ENCODE assay signal across 9 mouse cellular contexts in the genomic region with DNA sequence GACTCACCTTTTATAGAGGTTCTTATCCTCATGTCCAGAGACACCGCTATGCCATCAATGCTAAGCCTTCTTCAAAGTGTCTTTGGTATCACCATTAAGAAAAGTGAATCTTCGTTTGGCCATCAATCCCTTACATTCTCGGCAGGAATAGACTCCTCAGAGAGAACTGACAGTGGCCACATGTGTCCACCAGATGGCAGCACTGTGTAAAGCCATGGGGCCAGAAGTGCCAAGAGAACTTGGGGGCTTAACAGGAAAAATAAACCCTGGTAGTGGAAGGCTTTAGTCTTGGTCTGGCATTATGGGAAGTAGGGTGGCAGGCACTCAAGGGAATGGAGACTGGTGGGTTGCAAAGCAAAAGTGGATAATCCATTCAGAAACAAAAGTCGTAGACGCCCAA. TPM values are rescaled to one million over a fixed set of nuclear protein-coding genes. Genes with fewer than 3 reads are reported as not detected.
DNase-seq lines count a peak whose midpoint lies in the region; ATAC-seq and TF ChIP-seq lines count a peak whose summit lies in the region.
"Had no signal": no experiment of that assay in that cellular context is flagged by ENCODE, and none has a peak within 500 bp of the region (broad histone marks: within the 10 kb centered on the region; RNA-seq: fewer than 3 reads in every experiment).

No protein-coding gene starts in this region.

- no peak overlapping the region for H3K9ac ChIP-seq in forebrain, embryonic 15.5 days (replicated peaks)
- no peak overlapping the region for H3K9ac ChIP-seq in lung, embryonic 14.5 days
- H3K9ac ChIP-seq: limb, embryonic 15.5 days had no signal

- H3K4me3 ChIP-seq in forebrain, embryonic 10.5 days, result no peak overlapping the region
- H3K4me3 ChIP-seq in forebrain, embryonic 15.5 days, result no peak overlapping the region
- no peak overlapping the region for H3K4me3 ChIP-seq in lung, embryonic 14.5 days (ENCODE audit: low read depth, low read length)
- H3K4me3 ChIP-seq: limb, embryonic 15.5 days had no signal

- ATAC-seq in forebrain, embryonic 15.5 days (replicated peaks), result no peak
- no peak for ATAC-seq in lung, embryonic 14.5 days (ENCODE audit: insufficient read depth)

- no peak overlapping the region for H3K27ac ChIP-seq in forebrain, embryonic 10.5 days
- H3K27ac ChIP-seq in forebrain, embryonic 15.5 days (replicated peaks), result no peak overlapping the region
- no peak overlapping the region for H3K27ac ChIP-seq in lung, embryonic 14.5 days (ENCODE audit: low read depth)
- H3K27ac ChIP-seq: limb, embryonic 15.5 days had no signal

- H3K4me1 ChIP-seq in forebrain, embryonic 10.5 days, result peaks cover 21% of the 10 kb centered on the region
- peaks cover 17% of the 10 kb centered on the region for H3K4me1 ChIP-seq in forebrain, embryonic 15.5 days
- H3K4me1 ChIP-seq in lung, embryonic 14.5 days (ENCODE audit: insufficient read depth), result peaks cover 3% of the 10 kb centered on the region; the same call in 1 of the 2 replicates

- no peaks in the 10 kb centered on the region for H3K9me3 ChIP-seq in forebrain, embryonic 10.5 days
- H3K9me3 ChIP-seq in forebrain, embryonic 15.5 days, result no peaks in the 10 kb centered on the region
- no peaks in the 10 kb centered on the region for H3K9me3 ChIP-seq in lung, embryonic 14.5 days (ENCODE audit: low read depth, low read length)
- H3K9me3 ChIP-seq: limb, embryonic 15.5 days had no signal

- no peak overlapping the region for H3K4me2 ChIP-seq in forebrain, embryonic 15.5 days (replicated peaks)
- no peak overlapping the region for H3K4me2 ChIP-seq in lung, embryonic 14.5 days
- H3K4me2 ChIP-seq: limb, embryonic 15.5 days had no signal

- WGBS in forebrain, embryonic 10.5 days, result 62% methylated on average over 5 of the region's 5 CpGs
- 52% methylated on average over 5 of the region's 5 CpGs for WGBS in forebrain, embryonic 15.5 days
- 53% methylated on average over 5 of the region's 5 CpGs for WGBS in lung, embryonic 14.5 days

- peak; percentile 66 for DNase-seq in forebrain, embryonic 10.5 days (ENCODE audit: extremely low spot score, low spot score)
- DNase-seq in A20 (ENCODE audit: low read depth, low spot score), result peak; percentile 42
- peak; percentile 8 for DNase-seq in c-Kit-negative CD71-positive TER-119-positive erythroid progenitor cells, embryonic 14.5 days (ENCODE audit: low read depth, low spot score)
- DNase-seq in frontal cortex, postnatal 36 days (ENCODE audit: low spot score in 2 of 2), result peak; percentile 79 to 81
- peak; percentile 59 to 87 for DNase-seq in kidney, postnatal 36 days
- peak; percentile 88 for DNase-seq in lung, embryonic 14.5 days
- peak; percentile 21 to 71 for DNase-seq in spleen, postnatal 4 days (ENCODE audit: low spot score in 2 of 2)

- peak; percentile 96 for TF ChIP-seq CTCF in lung, embryonic 14.5 days (IDR thresholded peaks at IDR 0.05; ENCODE audit: low read depth)

- peaks cover 44% of the 10 kb centered on the region for H3K27me3 ChIP-seq in forebrain, embryonic 10.5 days (ENCODE audit: poor library complexity, severe bottlenecking)
- 0 out of 2 replicates have a peak, but pooled peaks cover 7% of the 10 kb centered on the region for H3K27me3 ChIP-seq in forebrain, embryonic 15.5 days
- peaks cover 4% of the 10 kb centered on the region; the same call in 1 of the 2 replicates for H3K27me3 ChIP-seq in lung, embryonic 14.5 days (ENCODE audit: insufficient read depth, low read length)

- H3K36me3 ChIP-seq in forebrain, embryonic 10.5 days (replicated peaks), result no peaks in the 10 kb centered on the region
- H3K36me3 ChIP-seq in forebrain, embryonic 15.5 days, result no peaks in the 10 kb centered on the region
- H3K36me3 ChIP-seq in lung, embryonic 14.5 days (ENCODE audit: insufficient read depth), result no peaks in the 10 kb centered on the region
- H3K36me3 ChIP-seq: limb, embryonic 15.5 days had no signal

RNA-seq across cellular contexts. Expression of a gene that starts 2.3 kb away (rescaled TPM):
- 4.9 and 5.0 TPM in 2 replicates for polyA plus RNA-seq in forebrain, embryonic 10.5 days (2016; fragmentation: Nextera tagmentation; extraction: Ambion mirVana)
- polyA plus RNA-seq in forebrain, embryonic 15.5 days (2015; fragmentation: Nextera tagmentation; extraction: Ambion mirVana), result 10.2 and 10.4 TPM in 2 replicates
- 18.0 and 18.2 TPM in 2 replicates for polyA plus RNA-seq in lung, embryonic 14.5 days (2014; fragmentation: Nextera tagmentation; extraction: Ambion mirVana)

Comparison
In these comparisons a context has a peak if more than half of its experiments do, and no peak if none do; other contexts are left out.
1. DNase-seq: peak in every context shown above with its lines; median percentile 88 in lung, embryonic 14.5 days; 80 in frontal cortex, postnatal 36 days; 73 in kidney, postnatal 36 days; 66 in forebrain, embryonic 10.5 days; 46 in spleen, postnatal 4 days; 42 in A20; 8 in c-Kit-negative CD71-positive TER-119-positive erythroid progenitor cells, embryonic 14.5 days.